Mouse (Mus musculus): Measurements from ENCODE around the gene Elmo3.

Gene Elmo3

GRCm38 (mm10) chr8:105305211-105306145 is at the start of gene Elmo3:
TSS of gene Elmo3 (plus strand) at chr8:105305601.
- peak; percentile 72 for DNase-seq

GRCm38 (mm10) chr8:105257318-105258114 is 47.9 kb upstream of the Elmo3 start:
- no peak for DNase-seq

GRCm38 (mm10) chr8:105258911-105259720 is 46.3 kb upstream of the Elmo3 start:
- peak; percentile 34 for DNase-seq

GRCm38 (mm10) chr8:105259721-105260320 is 45.6 kb upstream of the Elmo3 start:
- DNase-seq, result peak; percentile 91

GRCm38 (mm10) chr8:105260371-105261099 is 44.9 kb upstream of the Elmo3 start:
- DNase-seq, result no peak

GRCm38 (mm10) chr8:105261326-105261980 is 43.9 kb upstream of the Elmo3 start:
- DNase-seq, result no peak

GRCm38 (mm10) chr8:105263244-105263912 is 42.0 kb upstream of the Elmo3 start:
- DNase-seq, result peak; percentile 23

- DNase-seq, result peak; percentile 82
These were observed 41.1 kb upstream of the Elmo3 start, which contains the start of the genes Tradd and Fbxl8 for GRCm38 (mm10) chr8:105264024-105264982. TSS of gene Tradd (minus strand) at chr8:105264609. TSS of gene Fbxl8 (plus strand) at chr8:105264648.

GRCm38 (mm10) chr8:105265128-105265527 is 40.3 kb upstream of the Elmo3 start:
- peak; percentile 52 for DNase-seq

- peak; percentile 43 for DNase-seq
These were observed 38.6 kb upstream of the Elmo3 start for GRCm38 (mm10) chr8:105266775-105267174.

- DNase-seq, result peak; percentile 30
These were observed 36.9 kb upstream of the Elmo3 start for GRCm38 (mm10) chr8:105268342-105269074.

- DNase-seq, result no peak
These were observed 36.3 kb upstream of the Elmo3 start for GRCm38 (mm10) chr8:105269075-105269458.

GRCm38 (mm10) chr8:105269461-105269947 is 35.9 kb upstream of the Elmo3 start, which contains the start of gene Hsf4:
TSS of gene Hsf4 (plus strand) at chr8:105269801.
- DNase-seq, result peak; percentile 36

GRCm38 (mm10) chr8:105270101-105270915 is 35.1 kb upstream of the Elmo3 start:
- peak; percentile 26 for DNase-seq

GRCm38 (mm10) chr8:105270916-105271186 is 34.5 kb upstream of the Elmo3 start:
- peak; percentile 38 for DNase-seq

- no peak for DNase-seq
These were observed 30.0 kb upstream of the Elmo3 start for GRCm38 (mm10) chr8:105275387-105275786.

GRCm38 (mm10) chr8:105275840-105276239 is 29.6 kb upstream of the Elmo3 start, which contains the start of gene Nol3:
TSS of gene Nol3 (plus strand) at chr8:105276140.
- DNase-seq, result no peak
